Mouse (Mus musculus) midbrain, embryonic 10.5 days (tissue): ENCODE data around the gene Plekha3. TPM values are rescaled to one million over a fixed set of nuclear protein-coding genes. Genes with fewer than 3 reads are reported as not detected.

Experiments
- DNase-seq: peaks from one replicate; pipeline ENCODE4 v3.0.0-alpha.2; 2017; ENCODE audit warnings: low spot score
- H3K27ac ChIP-seq: fragments of 300-500 bp; sonication (generic); replicated peaks from 2 replicates; pipeline ENCODE4 v1.5.1; 2016; ENCODE audit warnings: mild to moderate bottlenecking
- H3K27me3 ChIP-seq: fragments of 300-500 bp; sonication (generic); 2 replicates; pipeline ENCODE4 v1.6.1; 2016; ENCODE audit warnings: low read depth, mild to moderate bottlenecking; ENCODE audit not compliant: poor library complexity, severe bottlenecking
- H3K36me3 ChIP-seq: fragments of 300-500 bp; sonication (generic); 2 replicates; pipeline ENCODE4 v1.6.1; 2016; ENCODE audit warnings: mild to moderate bottlenecking, moderate library complexity
- H3K4me1 ChIP-seq: fragments of 300-500 bp; sonication (generic); 2 replicates; pipeline ENCODE4 v1.6.1; 2016
- H3K4me3 ChIP-seq: fragments of 300-500 bp; sonication (generic); 2 replicates; pipeline ENCODE4 v1.5.1; 2016; ENCODE audit warnings: mild to moderate bottlenecking, moderate library complexity
- H3K9me3 ChIP-seq: fragments of 300-500 bp; sonication (generic); replicated peaks from 2 replicates; pipeline ENCODE4 v1.6.1; 2016; ENCODE audit warnings: mild to moderate bottlenecking
- WGBS: fragments of 180-500 bp; shearing (Covaris S2); methylation state at CpG from one replicate; pipeline ENCODE4 v1.1.7; 2016; 5-methylcytosine and 5-hydroxymethylcytosine counted together
- polyA plus RNA-seq: library from polyadenylated mRNA; unstranded; fragments of >200 nt; fragmentation: Nextera tagmentation; extraction: Ambion mirVana; gene quantifications from 2 replicates; pipeline ENCODE4 v1.2.1, GENCODE M21; 2016

Plekha3 gene
- polyA plus RNA-seq = 4.9 and 6.2 TPM in 2 replicates

DNA sequence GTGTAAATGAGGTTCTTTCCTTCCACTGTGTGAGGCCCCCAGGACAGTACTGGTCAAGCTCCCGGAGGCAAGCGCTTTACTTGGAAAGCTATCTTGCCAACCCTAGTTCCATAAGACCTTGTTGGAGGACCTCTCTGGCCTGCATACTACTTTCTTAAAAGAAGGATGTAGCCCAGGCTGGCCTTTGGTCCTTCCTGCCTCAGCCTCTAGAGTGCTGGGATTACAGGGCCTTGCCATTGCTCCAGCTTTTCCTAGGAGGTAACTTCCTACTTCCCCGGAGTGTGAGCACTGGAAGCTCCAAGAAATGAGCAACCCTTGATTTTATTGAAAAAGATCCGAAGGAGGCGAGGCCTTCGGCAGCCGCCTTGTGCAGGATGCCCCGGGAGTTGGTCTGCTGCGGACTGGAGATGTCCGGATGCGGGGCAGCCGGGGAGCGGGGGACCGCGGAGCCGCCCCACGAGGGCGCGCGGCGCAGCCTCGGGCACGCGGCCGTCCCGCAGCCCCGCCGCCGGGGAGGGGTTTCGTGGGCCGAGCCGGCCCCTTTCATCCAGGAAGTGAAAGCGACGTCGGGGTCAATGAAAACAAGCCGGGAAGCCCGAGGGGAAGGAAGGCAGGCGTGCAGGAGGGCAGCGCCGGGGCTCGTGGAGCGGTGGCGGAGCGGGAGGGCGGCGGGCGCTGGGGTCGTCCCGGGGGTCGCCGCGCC lies at the start of gene Plekha3:
TSS of gene Plekha3 (plus strand) at position 557 of the 703 bp plus-strand sequence.
- 4% methylated on average over 52 of the region's 52 CpGs for WGBS
- Histone ChIP-seq H3K4me1 (peaks cover 46% of the 10 kb centered on the region), H3K36me3 (peaks cover 9% of the 10 kb centered on the region; the same call in 1 of the 2 replicates), H3K4me3 (peak within 1 kb of the TSS; percentile 82), H3K27ac (peak within 1 kb of the TSS; percentile 93), H3K27me3 (no peaks in the 10 kb centered on the region), H3K9me3 (no peaks in the 10 kb centered on the region)
- DNase-seq = peak; percentile 83

DNA sequence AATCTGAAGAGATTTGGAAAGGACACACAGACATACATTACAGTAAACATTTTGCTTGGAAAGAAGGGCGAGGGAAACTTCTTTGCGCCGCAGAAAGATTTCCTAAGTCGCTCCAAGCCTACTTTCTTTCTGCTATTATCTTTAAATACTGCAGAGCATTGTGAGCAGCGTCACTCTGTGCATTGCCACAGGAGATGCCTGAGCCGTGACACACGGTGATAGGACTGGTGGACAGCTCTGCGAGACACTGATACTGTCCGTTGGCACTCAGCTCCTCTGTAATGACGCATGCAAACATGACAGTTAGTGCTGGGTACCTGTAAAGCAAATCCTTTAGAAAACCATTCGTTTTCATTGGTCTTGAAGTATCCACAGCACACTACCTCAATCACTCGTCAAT lies 44.8 kb upstream of the Plekha3 start:
- DNase-seq = no peak
- peaks cover 97% of the 10 kb centered on the region for H3K36me3 ChIP-seq
- 93% methylated on average over 12 of the region's 12 CpGs for WGBS

DNA sequence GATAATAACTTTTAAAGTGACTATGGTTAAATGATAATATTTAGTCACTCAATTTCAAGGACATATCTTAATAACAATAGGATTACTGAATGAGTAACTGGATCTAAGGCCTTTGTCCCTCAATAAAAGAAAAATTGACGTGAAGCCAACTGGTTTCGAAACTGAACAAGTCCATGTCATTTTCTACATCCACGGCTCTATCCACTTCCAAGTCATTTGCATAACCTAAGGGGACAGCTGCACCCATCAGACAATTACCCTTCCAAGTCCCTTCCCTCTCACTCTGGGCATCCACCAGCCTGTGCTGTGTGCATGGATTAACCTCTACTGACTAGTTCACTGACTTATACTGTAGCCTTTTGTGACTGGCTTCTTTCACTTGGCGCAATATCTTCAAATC lies 43.5 kb upstream of the Plekha3 start:
- H3K36me3 ChIP-seq = peaks cover 97% of the 10 kb centered on the region

More for the DNA sequence above, 44.8 kb upstream of the Plekha3 start:
- Histone ChIP-seq H3K4me1 (no peaks in the 10 kb centered on the region), H3K27ac (no peak overlapping the region), H3K9me3 (peaks cover 21% of the 10 kb centered on the region), H3K27me3 (no peaks in the 10 kb centered on the region), H3K4me3 (no peak overlapping the region)

DNA sequence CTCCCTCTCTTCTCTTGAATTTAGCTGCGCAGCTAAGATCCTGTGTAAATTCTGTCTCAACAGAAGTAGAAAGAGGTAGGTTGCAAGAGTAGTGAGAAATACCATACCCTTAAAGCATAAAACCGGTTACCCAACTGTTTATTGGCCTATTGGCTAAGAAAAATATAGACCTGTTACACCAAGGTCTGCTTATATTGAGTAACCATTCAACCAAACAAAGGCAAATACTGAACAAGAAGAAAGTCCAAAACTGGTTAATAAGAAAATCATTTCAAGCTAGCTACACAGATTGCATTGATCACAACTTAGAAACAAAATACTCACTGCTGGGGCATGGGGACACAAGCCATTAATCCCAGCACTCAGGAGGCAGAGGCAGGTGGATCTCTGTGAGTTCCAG lies 35.4 kb upstream of the Plekha3 start:
- Histone ChIP-seq H3K36me3 (peaks cover 99% of the 10 kb centered on the region), H3K4me3 (no peak overlapping the region), H3K27me3 (no peaks in the 10 kb centered on the region), H3K9me3 (no peaks in the 10 kb centered on the region), H3K27ac (no peak overlapping the region), H3K4me1 (no peaks in the 10 kb centered on the region)
- WGBS = 94% methylated on average over 2 of the region's 2 CpGs
- no peak for DNase-seq

More for the DNA sequence above, 43.5 kb upstream of the Plekha3 start:
- peaks cover 8% of the 10 kb centered on the region; the same call in 1 of the 2 replicates for H3K9me3 ChIP-seq
- H3K4me1 ChIP-seq = no peaks in the 10 kb centered on the region
- H3K27ac ChIP-seq = no peak overlapping the region
- no peak overlapping the region for H3K4me3 ChIP-seq
- DNase-seq = no peak
- H3K27me3 ChIP-seq = no peaks in the 10 kb centered on the region
- 91% methylated on average over 4 of the region's 4 CpGs for WGBS

DNA sequence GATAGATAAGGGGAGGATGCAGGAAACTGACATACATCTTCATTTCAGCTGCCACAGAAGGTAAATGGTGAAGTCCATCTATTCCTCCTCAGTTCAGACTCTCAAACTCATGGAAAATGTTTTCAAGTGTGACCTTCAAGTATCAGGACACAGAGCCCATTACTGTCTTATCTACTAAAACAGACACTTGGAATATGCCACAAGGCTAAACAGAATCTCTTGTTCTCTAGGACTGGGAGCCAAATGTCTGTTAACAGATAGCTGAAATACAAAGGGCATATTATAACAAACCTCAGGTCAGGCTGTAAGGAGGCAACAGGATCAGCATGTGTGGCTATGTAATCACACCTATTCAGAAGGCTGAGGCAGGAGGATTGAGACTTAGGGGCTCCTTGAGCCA lies 31.3 kb upstream of the Plekha3 start:
- Histone ChIP-seq H3K9me3 (no peaks in the 10 kb centered on the region), H3K27ac (no peak overlapping the region), H3K4me3 (no peak overlapping the region), H3K27me3 (no peaks in the 10 kb centered on the region), H3K36me3 (peaks cover 60% of the 10 kb centered on the region), H3K4me1 (peaks cover 23% of the 10 kb centered on the region)
- DNase-seq = no peak

DNA sequence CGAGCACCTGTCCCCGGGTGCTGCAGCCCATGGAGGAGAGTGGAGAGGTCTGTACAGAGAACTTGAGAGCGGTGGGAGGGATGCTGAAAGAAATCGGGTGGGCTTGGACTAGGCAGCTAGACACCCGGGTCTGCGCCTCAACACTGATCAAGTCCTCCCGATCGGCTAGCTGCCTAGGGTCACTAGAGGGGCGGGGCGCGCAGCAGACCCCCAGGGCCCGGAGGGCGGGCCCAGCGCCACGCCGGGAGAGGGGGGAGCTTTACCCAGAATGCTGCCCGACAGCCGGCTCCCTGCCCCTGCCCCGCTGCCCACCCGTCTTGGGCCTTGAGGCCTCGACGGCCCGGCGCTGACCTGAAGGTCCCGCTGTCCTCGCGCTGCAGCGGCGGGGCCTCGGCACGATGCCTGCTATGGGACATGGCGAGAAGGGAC lies 27.6 kb upstream of the Plekha3 start:
- Histone ChIP-seq H3K4me1 (peaks cover 25% of the 10 kb centered on the region), H3K4me3 (peak overlapping the region; percentile 71), H3K9me3 (no peaks in the 10 kb centered on the region), H3K36me3 (peaks cover 24% of the 10 kb centered on the region), H3K27me3 (no peaks in the 10 kb centered on the region), H3K27ac (peak overlapping the region; percentile 93)
- 1% methylated on average over 29 of the region's 32 CpGs for WGBS
- DNase-seq = no peak

DNA sequence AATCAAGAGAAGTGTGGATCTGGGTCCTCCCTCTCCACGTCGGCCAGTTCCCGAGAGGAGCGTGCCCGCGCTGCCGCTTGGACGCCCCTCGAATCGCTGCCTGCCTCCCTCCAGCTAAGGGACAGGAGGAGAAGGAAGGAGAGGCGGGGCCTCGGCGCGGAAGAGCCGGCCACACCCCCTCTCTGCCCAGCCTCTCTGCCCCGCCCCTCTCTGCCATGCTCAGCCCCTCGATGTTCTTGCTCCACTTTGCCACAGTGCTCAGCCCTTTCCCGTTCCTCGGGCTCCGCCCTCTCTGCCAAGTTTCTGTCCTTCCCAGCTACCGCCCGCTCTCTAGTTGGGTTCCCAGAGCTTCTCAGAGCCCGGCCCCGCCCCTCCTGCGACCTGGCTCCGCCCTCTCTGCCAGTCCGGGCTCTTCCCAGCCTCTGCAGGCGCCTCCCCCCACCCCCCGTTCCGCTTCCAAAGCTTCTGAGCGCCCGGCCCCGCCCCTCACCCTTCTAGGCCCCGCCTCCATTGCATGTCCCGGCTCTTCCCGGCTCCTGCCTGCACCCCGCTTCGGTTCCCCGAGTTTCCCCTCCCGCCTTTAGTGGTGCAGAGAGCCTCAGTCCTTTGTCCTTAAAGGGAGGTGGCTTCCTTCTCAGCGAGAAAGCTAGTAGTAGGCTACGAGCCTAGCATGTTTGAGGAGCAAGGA lies 27.1 kb upstream of the Plekha3 start, which contains the start of the genes Prkra and Pjvk:
TSS of gene Prkra (minus strand) at position 133 of the 688 bp plus-strand sequence.
TSS of gene Pjvk (plus strand) at position 594 of the 688 bp plus-strand sequence.
- WGBS = under 1% methylated on average over 42 of the region's 42 CpGs
- Histone ChIP-seq H3K4me1 (peaks cover 25% of the 10 kb centered on the region), H3K4me3 (peak within 1 kb of the TSS; percentile 71), H3K9me3 (no peaks in the 10 kb centered on the region), H3K27me3 (no peaks in the 10 kb centered on the region), H3K36me3 (peaks cover 18% of the 10 kb centered on the region), H3K27ac (peak within 1 kb of the TSS; percentile 93)
- DNase-seq = peak; percentile 100

DNA sequence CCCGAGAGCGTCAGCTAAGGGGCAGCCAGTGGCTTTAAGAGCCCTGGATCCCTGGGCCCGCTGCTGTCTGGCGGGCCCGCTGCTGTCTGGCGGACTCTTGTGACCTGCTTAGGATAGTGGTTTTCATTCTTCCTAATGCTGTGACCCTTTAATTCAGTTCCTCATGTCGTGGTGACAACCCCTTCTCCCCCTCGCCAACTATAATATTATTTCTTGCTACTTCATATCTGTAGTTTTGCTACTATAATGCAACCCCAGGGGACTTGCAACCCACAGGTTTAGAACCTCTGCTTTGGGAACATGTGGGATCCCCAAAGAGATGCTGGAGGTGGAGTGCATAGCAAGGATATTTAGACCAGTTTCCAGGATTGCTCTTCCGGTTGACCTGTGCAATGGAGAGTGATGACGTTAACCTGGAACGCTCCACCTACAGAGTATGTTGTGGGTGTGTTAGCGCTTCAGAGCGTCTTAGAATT lies 26.4 kb upstream of the Plekha3 start:
- H3K9me3 ChIP-seq = no peaks in the 10 kb centered on the region
- no peaks in the 10 kb centered on the region for H3K27me3 ChIP-seq
- H3K4me1 ChIP-seq = peaks cover 25% of the 10 kb centered on the region
- peak overlapping the region; percentile 93 for H3K27ac ChIP-seq
- H3K36me3 ChIP-seq = peaks cover 11% of the 10 kb centered on the region
- peak overlapping the region; percentile 71 for H3K4me3 ChIP-seq
- no peak for DNase-seq
- WGBS = 34% methylated on average over 13 of the region's 13 CpGs

DNA sequence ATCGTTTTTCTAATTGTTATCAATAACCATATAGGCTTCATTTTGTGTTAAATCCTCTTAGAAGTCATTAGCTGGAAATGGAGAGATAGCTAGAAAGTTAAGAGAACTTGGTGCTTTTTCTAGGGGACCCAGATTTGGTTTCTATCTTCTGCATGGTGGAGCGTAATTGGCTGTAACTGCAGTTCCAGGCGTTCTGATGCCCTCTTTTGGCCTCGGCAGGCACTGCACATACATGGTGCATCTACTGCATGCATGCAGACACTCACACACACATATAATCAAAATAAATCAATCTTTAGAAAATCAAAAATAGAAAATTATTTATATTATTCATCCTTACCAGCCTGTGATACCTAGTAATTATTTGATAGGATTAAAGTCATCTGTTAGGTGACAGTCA lies 22.0 kb upstream of the Plekha3 start:
- no peaks in the 10 kb centered on the region for H3K27me3 ChIP-seq
- no peak for DNase-seq
- no peaks in the 10 kb centered on the region for H3K36me3 ChIP-seq
- H3K4me1 ChIP-seq = peaks cover 10% of the 10 kb centered on the region
- H3K9me3 ChIP-seq = no peaks in the 10 kb centered on the region
- no peak overlapping the region for H3K27ac ChIP-seq
- H3K4me3 ChIP-seq = no peak overlapping the region
- 95% methylated on average over 4 of the region's 4 CpGs for WGBS

DNA sequence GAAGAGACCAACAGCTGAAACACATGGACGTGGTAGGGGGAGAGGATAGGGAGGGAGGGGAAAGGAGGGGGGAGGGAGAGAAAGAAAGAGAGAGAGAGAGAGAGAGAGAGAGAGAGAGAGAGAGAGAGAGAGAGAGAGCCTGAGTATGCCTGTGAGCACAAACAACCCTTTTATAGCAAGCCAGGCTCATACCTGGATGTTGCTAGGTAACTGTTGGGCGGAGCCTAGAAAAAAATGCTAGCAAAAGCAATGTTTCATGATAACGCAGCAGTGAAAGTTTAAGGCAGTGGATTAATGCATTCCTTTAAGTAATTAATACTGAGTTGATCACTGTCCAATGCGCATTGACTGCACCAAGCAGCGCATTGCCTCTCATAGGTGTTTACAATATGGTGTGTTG lies 20.4 kb upstream of the Plekha3 start:
- DNase-seq = no peak
- Histone ChIP-seq H3K27me3 (no peaks in the 10 kb centered on the region), H3K9me3 (no peaks in the 10 kb centered on the region), H3K4me1 (0 out of 2 replicates have a peak, but pooled peaks cover 4% of the 10 kb centered on the region), H3K4me3 (no peak overlapping the region), H3K36me3 (no peaks in the 10 kb centered on the region), H3K27ac (no peak overlapping the region)
- WGBS = 90% methylated on average over 5 of the region's 5 CpGs

DNA sequence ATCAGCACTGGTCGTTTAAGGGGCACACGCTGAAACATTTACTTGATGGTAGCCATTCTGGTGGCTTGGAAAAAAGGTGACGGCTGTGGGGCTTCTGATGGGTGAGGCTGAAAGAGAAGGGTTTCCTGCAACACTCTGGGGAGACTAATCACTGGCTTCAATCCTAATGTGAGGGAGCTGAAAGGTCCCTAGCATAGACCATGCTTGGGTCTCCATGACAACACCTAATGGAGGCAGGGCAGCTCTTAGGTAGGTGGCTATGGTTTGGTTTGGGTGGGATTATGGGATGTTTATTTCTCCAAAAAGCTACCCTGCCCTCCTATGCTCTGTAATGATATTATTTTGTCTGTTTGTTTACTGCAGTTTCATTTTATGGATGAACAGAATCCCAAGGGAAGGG lies 19.6 kb upstream of the Plekha3 start:
- WGBS = 80% methylated on average over 3 of the region's 3 CpGs

DNA sequence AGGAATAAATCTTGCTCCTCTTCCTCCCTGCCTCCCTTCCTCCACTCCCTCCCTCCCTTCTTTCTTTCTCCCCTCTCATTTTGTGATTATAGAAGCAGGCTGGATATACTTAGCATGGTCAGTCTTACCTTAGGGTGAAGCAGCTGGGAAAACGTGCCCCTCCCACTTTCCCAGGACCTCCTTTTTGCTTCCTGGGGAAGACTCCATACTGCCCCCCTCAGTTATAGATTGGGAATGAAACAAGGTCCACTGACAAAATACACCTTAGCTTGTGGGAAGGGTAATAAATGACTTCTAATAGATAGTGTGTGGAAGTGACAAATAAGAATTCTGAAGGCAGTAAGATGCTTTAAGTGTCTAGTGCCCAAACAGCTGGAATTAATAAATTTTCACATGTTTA lies 19.1 kb upstream of the Plekha3 start:
- WGBS = 21% methylated on average over 1 of the region's 1 CpGs
- no peaks in the 10 kb centered on the region for H3K9me3 ChIP-seq
- no peaks in the 10 kb centered on the region for H3K27me3 ChIP-seq
- 0 out of 2 replicates have a peak, but pooled peaks cover 4% of the 10 kb centered on the region for H3K4me1 ChIP-seq
- DNase-seq = no peak
- H3K36me3 ChIP-seq = no peaks in the 10 kb centered on the region
- no peak overlapping the region for H3K4me3 ChIP-seq
- no peak overlapping the region for H3K27ac ChIP-seq

More for the DNA sequence above, 19.6 kb upstream of the Plekha3 start:
- no peaks in the 10 kb centered on the region for H3K36me3 ChIP-seq
- no peaks in the 10 kb centered on the region for H3K9me3 ChIP-seq
- H3K27ac ChIP-seq = no peak overlapping the region
- no peak overlapping the region for H3K4me3 ChIP-seq
- H3K4me1 ChIP-seq = 0 out of 2 replicates have a peak, but pooled peaks cover 4% of the 10 kb centered on the region
- DNase-seq = no peak
- H3K27me3 ChIP-seq = no peaks in the 10 kb centered on the region

DNA sequence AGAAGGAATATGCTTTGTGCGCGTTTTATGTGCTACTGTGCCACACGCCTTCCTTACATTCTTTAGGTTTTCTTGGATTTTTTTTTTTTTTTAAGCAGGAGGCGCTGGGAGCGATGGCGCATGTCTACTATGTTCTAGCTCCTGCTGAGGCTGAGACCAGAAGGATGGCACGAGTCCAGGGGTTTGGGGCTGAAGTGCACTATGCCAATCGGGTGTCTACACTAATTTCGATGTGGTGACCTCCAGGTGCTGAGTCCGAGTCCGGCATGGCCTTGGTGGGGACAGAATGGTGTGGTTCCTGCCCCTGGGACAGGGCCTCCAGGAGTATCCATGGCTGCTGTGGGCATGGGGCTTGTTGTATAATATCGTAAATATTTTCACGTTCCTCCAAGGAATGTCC lies 16.5 kb upstream of the Plekha3 start:
- no peaks in the 10 kb centered on the region for H3K9me3 ChIP-seq
- no peak overlapping the region for H3K27ac ChIP-seq
- 0 out of 2 replicates have a peak, but pooled peaks cover 4% of the 10 kb centered on the region for H3K4me1 ChIP-seq
- peaks cover 12% of the 10 kb centered on the region; the same call in 1 of the 2 replicates for H3K36me3 ChIP-seq
- no peaks in the 10 kb centered on the region for H3K27me3 ChIP-seq
- 86% methylated on average over 13 of the region's 13 CpGs for WGBS
- H3K4me3 ChIP-seq = no peak overlapping the region
- DNase-seq = no peak
